Mouse (Mus musculus): ENCODE results near the gene Pdss2.

The Pdss2 gene

GRCm38 (mm10) chr10:43487441-43488010, 266.2 kb downstream of the Pdss2 start:
- in situ Hi-C loops (cut with MboI; ENCODE audit: low pct_unique_long_range_greater_than_20kb in 1 of 2, low sequenced_read_pairs in 2 of 2, unreplicated experiment in 1 of 2), result no loop called here

- in situ Hi-C loops (cut with MboI; ENCODE audit: low pct_unique_long_range_greater_than_20kb in 1 of 2, low sequenced_read_pairs in 2 of 2, unreplicated experiment in 1 of 2), result no loop called here
Measured at GRCm38 (mm10) chr10:43488258-43488657, 267.0 kb downstream of the Pdss2 start.

- in situ Hi-C loops (cut with MboI; ENCODE audit: low pct_unique_long_range_greater_than_20kb in 1 of 2, low sequenced_read_pairs in 2 of 2, unreplicated experiment in 1 of 2), result no loop called here
Measured at GRCm38 (mm10) chr10:43489139-43489538, 267.9 kb downstream of the Pdss2 start.

GRCm38 (mm10) chr10:43489550-43489949, 268.3 kb downstream of the Pdss2 start:
- in situ Hi-C loops (cut with MboI; ENCODE audit: low pct_unique_long_range_greater_than_20kb in 1 of 2, low sequenced_read_pairs in 2 of 2, unreplicated experiment in 1 of 2), result no loop called here

GRCm38 (mm10) chr10:43490034-43490433, 268.7 kb downstream of the Pdss2 start:
- in situ Hi-C loops (cut with MboI; ENCODE audit: low pct_unique_long_range_greater_than_20kb in 1 of 2, low sequenced_read_pairs in 2 of 2, unreplicated experiment in 1 of 2), result no loop called here

- in situ Hi-C loops (cut with MboI; ENCODE audit: low pct_unique_long_range_greater_than_20kb in 1 of 2, low sequenced_read_pairs in 2 of 2, unreplicated experiment in 1 of 2), result no loop called here
Measured at GRCm38 (mm10) chr10:43490846-43491245, 269.6 kb downstream of the Pdss2 start.

- in situ Hi-C loops (cut with MboI; ENCODE audit: low pct_unique_long_range_greater_than_20kb in 1 of 2, low sequenced_read_pairs in 2 of 2, unreplicated experiment in 1 of 2), result no loop called here
Measured at GRCm38 (mm10) chr10:43502599-43502998, 281.3 kb downstream of the Pdss2 start.

- in situ Hi-C loops (cut with MboI; ENCODE audit: low pct_unique_long_range_greater_than_20kb in 1 of 2, low sequenced_read_pairs in 2 of 2, unreplicated experiment in 1 of 2), result no loop called here
Measured at GRCm38 (mm10) chr10:43504291-43504690, 283.0 kb downstream of the Pdss2 start.

- in situ Hi-C loops (cut with MboI; ENCODE audit: low pct_unique_long_range_greater_than_20kb in 1 of 2, low sequenced_read_pairs in 2 of 2, unreplicated experiment in 1 of 2), result no loop called here
Measured at GRCm38 (mm10) chr10:43507051-43507450, 285.8 kb downstream of the Pdss2 start.

GRCm38 (mm10) chr10:43509228-43509627, 287.9 kb downstream of the Pdss2 start:
- in situ Hi-C loops (cut with MboI; ENCODE audit: low pct_unique_long_range_greater_than_20kb in 1 of 2, low sequenced_read_pairs in 2 of 2, unreplicated experiment in 1 of 2), result no loop called here

GRCm38 (mm10) chr10:43512976-43513375, 291.7 kb downstream of the Pdss2 start:
- in situ Hi-C loops (cut with MboI; ENCODE audit: low pct_unique_long_range_greater_than_20kb in 1 of 2, low sequenced_read_pairs in 2 of 2, unreplicated experiment in 1 of 2), result no loop called here
